ENCODE assay signal across 8 mouse cellular contexts in the genomic region with DNA sequence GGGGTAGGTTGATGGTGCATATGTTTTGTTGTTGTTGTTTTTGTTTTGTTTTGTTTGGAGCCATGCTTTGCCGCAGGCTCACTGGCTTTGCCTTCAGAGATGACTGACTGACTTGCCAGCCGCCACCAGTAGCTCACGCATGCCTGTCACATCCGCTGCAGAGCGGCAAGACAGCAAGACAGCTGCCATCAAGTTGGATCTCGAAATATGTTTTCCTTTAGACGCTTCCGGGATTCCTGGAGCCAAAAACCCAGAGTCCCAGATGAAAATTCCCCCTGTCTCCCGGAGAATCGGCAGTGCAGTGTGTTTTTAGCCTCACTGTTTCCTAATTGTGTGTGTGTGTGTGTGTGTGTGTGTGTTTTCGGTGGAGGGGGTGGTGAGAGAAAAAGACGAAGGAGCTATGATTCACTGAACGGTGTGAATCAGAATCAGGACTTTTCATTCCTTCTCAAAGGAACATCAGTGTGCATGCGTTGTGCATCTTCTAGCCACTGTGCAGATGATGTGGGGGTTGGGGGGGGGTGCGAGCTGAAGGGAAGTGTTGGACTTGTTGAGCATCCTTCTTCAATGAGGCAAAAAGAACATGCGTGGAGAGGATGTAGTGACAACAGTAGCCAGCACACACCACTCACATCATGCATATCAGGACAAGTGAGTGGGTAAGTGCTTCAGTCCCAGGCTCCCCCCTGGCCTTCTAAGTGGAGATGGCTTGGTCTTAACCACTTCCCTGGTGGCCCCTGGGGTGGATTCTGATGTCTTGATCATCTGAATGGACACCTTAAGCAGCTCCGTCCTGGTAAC.
DNase-seq lines count a peak whose midpoint lies in the region; ATAC-seq and TF ChIP-seq lines count a peak whose summit lies in the region.

No protein-coding gene starts in this region.

- H3K4me2 ChIP-seq in hindbrain, embryonic 12.5 days (replicated peaks): peak overlapping the region; percentile 26
- H3K4me2 ChIP-seq in hindbrain, embryonic 11.5 days (replicated peaks; ENCODE audit: low read depth, low read length): no peak overlapping the region
- H3K4me2 ChIP-seq in embryonic facial prominence, embryonic 12.5 days (replicated peaks): peak overlapping the region; percentile 32
- H3K4me2 ChIP-seq in limb, embryonic 13.5 days (replicated peaks): peak overlapping the region; percentile 34

- H3K79me2 ChIP-seq in C2C12 (ENCODE audit: control insufficient read depth, insufficient read depth): peaks cover 99% of the 10 kb centered on the region

- no peaks in the 10 kb centered on the region for H3K9me3 ChIP-seq in hindbrain, embryonic 12.5 days (replicated peaks)
- H3K9me3 ChIP-seq in hindbrain, embryonic 11.5 days (ENCODE audit: control insufficient read depth, low read length): no peaks in the 10 kb centered on the region
- H3K9me3 ChIP-seq in embryonic facial prominence, embryonic 12.5 days: no peaks in the 10 kb centered on the region
- H3K9me3 ChIP-seq in limb, embryonic 13.5 days: no peaks in the 10 kb centered on the region

- no peak overlapping the region for H3ac ChIP-seq in C2C12 (ENCODE audit: control insufficient read depth, insufficient read length, low read depth)

- no peak; the same call in 1 of the 2 replicates for ATAC-seq in hindbrain, embryonic 12.5 days (ENCODE audit: low FRiP score)
- ATAC-seq in hindbrain, embryonic 11.5 days (ENCODE audit: low FRiP score): no peak
- ATAC-seq in embryonic facial prominence, embryonic 12.5 days (ENCODE audit: insufficient number of reproducible peaks, insufficient read depth, low FRiP score, low TSS enrichment): no peak
- ATAC-seq in limb, embryonic 13.5 days (ENCODE audit: low FRiP score, low read depth): no peak

- 42% methylated on average over 17 of the region's 17 CpGs for WGBS in hindbrain, embryonic 12.5 days
- WGBS in hindbrain, embryonic 11.5 days: 49% methylated on average over 17 of the region's 17 CpGs
- WGBS in embryonic facial prominence, embryonic 12.5 days: 29% methylated on average over 17 of the region's 17 CpGs
- 45% methylated on average over 17 of the region's 17 CpGs for WGBS in limb, embryonic 13.5 days

- no peak overlapping the region for H3K4me3 ChIP-seq in hindbrain, embryonic 12.5 days
- no peak overlapping the region for H3K4me3 ChIP-seq in hindbrain, embryonic 11.5 days (ENCODE audit: low read depth, low read length)
- H3K4me3 ChIP-seq in C2C12 (ENCODE audit: insufficient read depth, poor library complexity, severe bottlenecking): peak overlapping the region; percentile 3
- 0 out of 2 replicates have a peak overlapping the region, but pooled peaks have one; percentile 4 for H3K4me3 ChIP-seq in embryonic facial prominence, embryonic 12.5 days
- H3K4me3 ChIP-seq in limb, embryonic 13.5 days: no peak overlapping the region

- H3K27ac ChIP-seq in hindbrain, embryonic 12.5 days: no peak overlapping the region
- no peak overlapping the region for H3K27ac ChIP-seq in hindbrain, embryonic 11.5 days (ENCODE audit: low read depth, low read length)
- no peak overlapping the region for H3K27ac ChIP-seq in embryonic facial prominence, embryonic 12.5 days
- H3K27ac ChIP-seq in limb, embryonic 13.5 days: no peak overlapping the region

- H3K36me3 ChIP-seq in hindbrain, embryonic 12.5 days: no peaks in the 10 kb centered on the region
- H3K36me3 ChIP-seq in hindbrain, embryonic 11.5 days (ENCODE audit: control insufficient read depth, insufficient read depth, low read length): no peaks in the 10 kb centered on the region
- H3K36me3 ChIP-seq in C2C12 (ENCODE audit: control insufficient read depth, insufficient read depth): no peaks in the 10 kb centered on the region
- no peaks in the 10 kb centered on the region for H3K36me3 ChIP-seq in embryonic facial prominence, embryonic 12.5 days
- no peaks in the 10 kb centered on the region for H3K36me3 ChIP-seq in limb, embryonic 13.5 days

- peaks cover 22% of the 10 kb centered on the region for H3K27me3 ChIP-seq in hindbrain, embryonic 12.5 days
- peaks cover 16% of the 10 kb centered on the region for H3K27me3 ChIP-seq in hindbrain, embryonic 11.5 days (ENCODE audit: control insufficient read depth, insufficient read depth, low read length)
- H3K27me3 ChIP-seq in C2C12 (ENCODE audit: control insufficient read depth, insufficient read depth, insufficient read length): no peaks in the 10 kb centered on the region
- H3K27me3 ChIP-seq in embryonic facial prominence, embryonic 12.5 days: peaks cover 19% of the 10 kb centered on the region
- H3K27me3 ChIP-seq in limb, embryonic 13.5 days: peaks cover 12% of the 10 kb centered on the region

- no peak overlapping the region for H3K9ac ChIP-seq in hindbrain, embryonic 12.5 days
- H3K9ac ChIP-seq in hindbrain, embryonic 11.5 days (ENCODE audit: low read depth, low read length): no peak overlapping the region
- no peak overlapping the region for H3K9ac ChIP-seq in embryonic facial prominence, embryonic 12.5 days
- no peak overlapping the region for H3K9ac ChIP-seq in limb, embryonic 13.5 days

- TF ChIP-seq CTCF in C2C12 (IDR thresholded peaks at IDR 0.05; ENCODE audit: control insufficient read depth, insufficient read depth, insufficient read length): no peak

- H3K79me3 ChIP-seq in C2C12 (ENCODE audit: low read depth): peaks cover 53% of the 10 kb centered on the region

- DNase-seq in hindbrain, embryonic 11.5 days (ENCODE audit: low spot score): no peak
- DNase-seq in cerebellum, adult 9-11 months: no peak
- DNase-seq in spleen, postnatal 14 days (ENCODE audit: low spot score in 2 of 2): no peak
- DNase-seq in gastrocnemius, postnatal 25 days: no peak

- peaks cover 41% of the 10 kb centered on the region for H3K4me1 ChIP-seq in hindbrain, embryonic 12.5 days
- H3K4me1 ChIP-seq in hindbrain, embryonic 11.5 days (replicated peaks; ENCODE audit: control insufficient read depth, insufficient read depth, low read length): peaks cover 5% of the 10 kb centered on the region
- peaks cover 43% of the 10 kb centered on the region for H3K4me1 ChIP-seq in embryonic facial prominence, embryonic 12.5 days
- H3K4me1 ChIP-seq in limb, embryonic 13.5 days: peaks cover 70% of the 10 kb centered on the region

TF ChIP-seq in C2C12, 6 proteins besides CTCF, POLR2A, EP300 and RAD21:
- no peak for TF ChIP-seq MYOG (IDR thresholded peaks at IDR 0.05; ENCODE audit: control insufficient read depth, extremely low read depth, insufficient read length)
- no peak for TF ChIP-seq MYOD1 (IDR thresholded peaks at IDR 0.05; ENCODE audit: control insufficient read depth, insufficient read length, low read depth)
- no peak for TF ChIP-seq CEBPB (IDR thresholded peaks at IDR 0.05; ENCODE audit: low read depth)
- no peak for TF ChIP-seq USF1 (IDR thresholded peaks at IDR 0.05; ENCODE audit: low read depth)
- TF ChIP-seq MAX (IDR thresholded peaks at IDR 0.05): no peak
- no peak for TF ChIP-seq FOSL1 (IDR thresholded peaks at IDR 0.05; ENCODE audit: insufficient read depth, low read length, poor library complexity, severe bottlenecking)

Comparison
In these comparisons a context has a peak if more than half of its experiments do, and no peak if none do; other contexts are left out.
1. H3K4me3 ChIP-seq: peak in C2C12 (single experiment) and embryonic facial prominence, embryonic 12.5 days (single experiment); none in hindbrain, embryonic 12.5 days (single experiment), hindbrain, embryonic 11.5 days (single experiment) and limb, embryonic 13.5 days (single experiment).